Mouse (Mus musculus): ENCODE data around the gene Tdgf1. TPM values are rescaled to one million over a fixed set of nuclear protein-coding genes. Genes with fewer than 3 reads are reported as not detected.

The Tdgf1 gene
- 0.11 and 0.17 TPM in 2 replicates for polyA plus RNA-seq (2012; rRNA removed; ENCODE audit: low replicate concordance)

GRCm38 (mm10) chr9:110945926-110946325, at the start of gene Tdgf1:
Gene Tdgf1, minus strand, starts transcription at chr9:110946158.

GRCm38 (mm10) chr9:110990204-110990603, 44.2 kb upstream of the Tdgf1 start, which contains the start of gene Rtp3:
Gene Rtp3, minus strand, starts transcription at chr9:110990583.

GRCm38 (mm10) chr9:110951397-110951796, 5.4 kb upstream of the Tdgf1 start, which contains the start of gene Lrrc2:
Gene Lrrc2, plus strand, starts transcription at chr9:110951545.

GRCm38 (mm10) chr9:110916786-110917185, 29.2 kb downstream of the Tdgf1 start, which contains the start of gene Fam240a:
Gene Fam240a, minus strand, starts transcription at chr9:110916861.

Other genes starting within 250 kb of the Tdgf1 start
- gene Myl3, start 204.3 kb downstream of the Tdgf1 start, polyA plus RNA-seq (2012; rRNA removed; ENCODE audit: low replicate concordance): 1.2 and 7.3 TPM in 2 replicates
- gene Pth1r, start 199.0 kb downstream of the Tdgf1 start, polyA plus RNA-seq (2012; rRNA removed; ENCODE audit: low replicate concordance): 93.3 and 128 TPM in 2 replicates
- not detected in 2 replicates for gene Prss42, start 148.0 kb downstream of the Tdgf1 start, polyA plus RNA-seq (2012; rRNA removed; ENCODE audit: low replicate concordance)
- gene Prss44, start 132.2 kb downstream of the Tdgf1 start, polyA plus RNA-seq (2012; rRNA removed; ENCODE audit: low replicate concordance): not detected in 2 replicates
- 0.04 TPM in 1 of 2 replicates, not detected in the other for gene Prss43, start 119.5 kb downstream of the Tdgf1 start, polyA plus RNA-seq (2012; rRNA removed; ENCODE audit: low replicate concordance)
- gene Prss45, start 111.6 kb downstream of the Tdgf1 start, polyA plus RNA-seq (2012; rRNA removed; ENCODE audit: low replicate concordance): not detected in 2 replicates
- gene Prss46, start 101.7 kb downstream of the Tdgf1 start, polyA plus RNA-seq (2012; rRNA removed; ENCODE audit: low replicate concordance): not detected in 2 replicates
- 0.07 TPM in 1 of 2 replicates, not detected in the other for gene Prss50, start 88.2 kb downstream of the Tdgf1 start, polyA plus RNA-seq (2012; rRNA removed; ENCODE audit: low replicate concordance)
- gene Als2cl, start 66.3 kb downstream of the Tdgf1 start, polyA plus RNA-seq (2012; rRNA removed; ENCODE audit: low replicate concordance): 63.3 and 112 TPM in 2 replicates
- 5.6 and 7.9 TPM in 2 replicates for gene Tmie, start 66.0 kb downstream of the Tdgf1 start, polyA plus RNA-seq (2012; rRNA removed; ENCODE audit: low replicate concordance)
- not detected in 2 replicates for gene Fam240a, start 29.3 kb downstream of the Tdgf1 start, polyA plus RNA-seq (2012; rRNA removed; ENCODE audit: low replicate concordance)
- gene Lrrc2, start 5.4 kb upstream of the Tdgf1 start, polyA plus RNA-seq (2012; rRNA removed; ENCODE audit: low replicate concordance): 4.2 TPM in 1 of 2 replicates, not detected in the other
- 5.4 and 9.1 TPM in 2 replicates for gene Rtp3, start 44.4 kb upstream of the Tdgf1 start, polyA plus RNA-seq (2012; rRNA removed; ENCODE audit: low replicate concordance)
- 41.0 and 80.0 TPM in 2 replicates for gene Ltf, start 73.1 kb upstream of the Tdgf1 start, polyA plus RNA-seq (2012; rRNA removed; ENCODE audit: low replicate concordance)
- gene Ccrl2, start 111.4 kb upstream of the Tdgf1 start, polyA plus RNA-seq (2012; rRNA removed; ENCODE audit: low replicate concordance): 4.3 and 7.2 TPM in 2 replicates
- gene Lrrfip2, start 171.4 kb upstream of the Tdgf1 start, polyA plus RNA-seq (2012; rRNA removed; ENCODE audit: low replicate concordance): 11.5 and 19.9 TPM in 2 replicates